Mouse (Mus musculus): Measurements from ENCODE around the gene Pa2g4. TPM values are rescaled to one million over a fixed set of nuclear protein-coding genes. Genes with fewer than 3 reads are reported as not detected.

The Pa2g4 gene
- polyA plus RNA-seq, 1 experiment from 2014 or later = 129 TPM

- Histone ChIP-seq H3K9me3 (ENCODE audit: control insufficient read depth, low read length) (no peaks in the 10 kb centered on the region), H3K4me1 (replicated peaks; ENCODE audit: control insufficient read depth, insufficient read depth, low read length) (peaks cover 17% of the 10 kb centered on the region), H3K4me3 (replicated peaks; ENCODE audit: low read length) (no peak overlapping the region), H3K27me3 (ENCODE audit: control insufficient read depth, insufficient read depth, low read length) (no peaks in the 10 kb centered on the region), H3K36me3 (replicated peaks; ENCODE audit: control insufficient read depth, insufficient read depth) (peaks cover 48% of the 10 kb centered on the region), H3K9ac (no peak overlapping the region), H3K27ac (no peak overlapping the region), H3K4me2 (replicated peaks) (no peak overlapping the region)
- no peak for ATAC-seq (ENCODE audit: low FRiP score)
- DNase-seq (ENCODE audit: low spot score) = no peak
- WGBS = 93% methylated on average over 3 of the region's 3 CpGs
These were observed 20.3 kb downstream of the Pa2g4 start for GRCm38 (mm10) chr10:128545570-128545898.

GRCm38 (mm10) chr10:128544674-128545569 is 20.9 kb downstream of the Pa2g4 start:
- no peak for DNase-seq (ENCODE audit: low spot score)
- 96% methylated on average over 37 of the region's 37 CpGs for WGBS
- no peak overlapping the region for H3K4me3 ChIP-seq (replicated peaks; ENCODE audit: low read length)
- H3K27ac ChIP-seq = no peak overlapping the region
- ATAC-seq (ENCODE audit: low FRiP score) = no peak
- no peak overlapping the region for H3K9ac ChIP-seq
- no peaks in the 10 kb centered on the region for H3K9me3 ChIP-seq (ENCODE audit: control insufficient read depth, low read length)
- peaks cover 49% of the 10 kb centered on the region for H3K36me3 ChIP-seq (replicated peaks; ENCODE audit: control insufficient read depth, insufficient read depth)
- H3K27me3 ChIP-seq (ENCODE audit: control insufficient read depth, insufficient read depth, low read length) = no peaks in the 10 kb centered on the region
- peaks cover 17% of the 10 kb centered on the region for H3K4me1 ChIP-seq (replicated peaks; ENCODE audit: control insufficient read depth, insufficient read depth, low read length)
- H3K4me2 ChIP-seq (replicated peaks) = no peak overlapping the region

GRCm38 (mm10) chr10:128544151-128544657 is 21.6 kb downstream of the Pa2g4 start:
- Histone ChIP-seq H3K27me3 (ENCODE audit: control insufficient read depth, insufficient read depth, low read length) (no peaks in the 10 kb centered on the region), H3K36me3 (replicated peaks; ENCODE audit: control insufficient read depth, insufficient read depth) (peaks cover 49% of the 10 kb centered on the region), H3K9ac (no peak overlapping the region), H3K27ac (no peak overlapping the region), H3K4me1 (replicated peaks; ENCODE audit: control insufficient read depth, insufficient read depth, low read length) (peaks cover 17% of the 10 kb centered on the region), H3K4me2 (replicated peaks) (no peak overlapping the region), H3K9me3 (ENCODE audit: control insufficient read depth, low read length) (no peaks in the 10 kb centered on the region), H3K4me3 (replicated peaks; ENCODE audit: low read length) (no peak overlapping the region)
- ATAC-seq (ENCODE audit: low FRiP score) (no peak), DNase-seq (ENCODE audit: low spot score) (no peak)
- 97% methylated on average over 15 of the region's 15 CpGs for WGBS

- H3K4me1 ChIP-seq (replicated peaks; ENCODE audit: control insufficient read depth, insufficient read depth, low read length) = peaks cover 17% of the 10 kb centered on the region
- 72% methylated on average over 2 of the region's 2 CpGs for WGBS
- peaks cover 49% of the 10 kb centered on the region for H3K36me3 ChIP-seq (replicated peaks; ENCODE audit: control insufficient read depth, insufficient read depth)
- H3K4me3 ChIP-seq (replicated peaks; ENCODE audit: low read length) = no peak overlapping the region
- no peaks in the 10 kb centered on the region for H3K27me3 ChIP-seq (ENCODE audit: control insufficient read depth, insufficient read depth, low read length)
- no peaks in the 10 kb centered on the region for H3K9me3 ChIP-seq (ENCODE audit: control insufficient read depth, low read length)
- H3K9ac ChIP-seq = no peak overlapping the region
- no peak overlapping the region for H3K27ac ChIP-seq
- DNase-seq (ENCODE audit: low spot score) (no peak), ATAC-seq (ENCODE audit: low FRiP score) (no peak)
- H3K4me2 ChIP-seq (replicated peaks) = no peak overlapping the region
These were observed 22.7 kb downstream of the Pa2g4 start for GRCm38 (mm10) chr10:128543100-128543499.

- ATAC-seq (ENCODE audit: low FRiP score) (no peak), DNase-seq (ENCODE audit: low spot score) (no peak)
- Histone ChIP-seq H3K27ac (no peak overlapping the region), H3K9ac (no peak overlapping the region), H3K4me2 (replicated peaks) (no peak overlapping the region), H3K4me3 (replicated peaks; ENCODE audit: low read length) (no peak overlapping the region), H3K36me3 (replicated peaks; ENCODE audit: control insufficient read depth, insufficient read depth) (peaks cover 28% of the 10 kb centered on the region), H3K4me1 (replicated peaks; ENCODE audit: control insufficient read depth, insufficient read depth, low read length) (0 out of 2 replicates have a peak, but pooled peaks cover 12% of the 10 kb centered on the region), H3K27me3 (ENCODE audit: control insufficient read depth, insufficient read depth, low read length) (no peaks in the 10 kb centered on the region), H3K9me3 (ENCODE audit: control insufficient read depth, low read length) (no peaks in the 10 kb centered on the region)
- 100% methylated on average over 1 of the region's 1 CpGs for whole genome bisulfite sequencing
These were observed 27.4 kb downstream of the Pa2g4 start for GRCm38 (mm10) chr10:128538340-128538870.

- peak overlapping the region; percentile 39 for H3K4me2 ChIP-seq (replicated peaks)
- 19% methylated on average over 18 of the region's 18 CpGs for WGBS
- peak; percentile 89 for ATAC-seq (ENCODE audit: low FRiP score)
- peaks cover 10% of the 10 kb centered on the region for H3K36me3 ChIP-seq (replicated peaks; ENCODE audit: control insufficient read depth, insufficient read depth)
- 0 out of 2 replicates have a peak, but pooled peaks cover 8% of the 10 kb centered on the region for H3K4me1 ChIP-seq (replicated peaks; ENCODE audit: control insufficient read depth, insufficient read depth, low read length)
- H3K27ac ChIP-seq = no peak overlapping the region
- no peak overlapping the region; the same call in 1 of the 2 replicates for H3K4me3 ChIP-seq (replicated peaks; ENCODE audit: low read length)
- no peak overlapping the region for H3K9ac ChIP-seq
- H3K27me3 ChIP-seq (ENCODE audit: control insufficient read depth, insufficient read depth, low read length) = no peaks in the 10 kb centered on the region
- no peaks in the 10 kb centered on the region for H3K9me3 ChIP-seq (ENCODE audit: control insufficient read depth, low read length)
- peak; percentile 90 for DNase-seq (ENCODE audit: low spot score)
These were observed 29.4 kb downstream of the Pa2g4 start for GRCm38 (mm10) chr10:128536266-128536940.

- DNase-seq (ENCODE audit: low spot score) (no peak), ATAC-seq (ENCODE audit: low FRiP score) (no peak)
- Histone ChIP-seq H3K4me2 (replicated peaks) (peak overlapping the region; percentile 39), H3K4me3 (replicated peaks; ENCODE audit: low read length) (no peak overlapping the region; the same call in 1 of the 2 replicates), H3K4me1 (replicated peaks; ENCODE audit: control insufficient read depth, insufficient read depth, low read length) (0 out of 2 replicates have a peak, but pooled peaks cover 8% of the 10 kb centered on the region), H3K27ac (no peak overlapping the region), H3K27me3 (ENCODE audit: control insufficient read depth, insufficient read depth, low read length) (no peaks in the 10 kb centered on the region), H3K36me3 (replicated peaks; ENCODE audit: control insufficient read depth, insufficient read depth) (peaks cover 3% of the 10 kb centered on the region; the same call in 1 of the 2 replicates), H3K9me3 (ENCODE audit: control insufficient read depth, low read length) (no peaks in the 10 kb centered on the region), H3K9ac (no peak overlapping the region)
- WGBS = 76% methylated on average over 4 of the region's 4 CpGs
These were observed 30.0 kb downstream of the Pa2g4 start for GRCm38 (mm10) chr10:128535624-128536265.

GRCm38 (mm10) chr10:128535206-128535605 is 30.6 kb downstream of the Pa2g4 start:
- Histone ChIP-seq H3K9me3 (ENCODE audit: control insufficient read depth, low read length) (no peaks in the 10 kb centered on the region), H3K9ac (no peak overlapping the region), H3K4me3 (replicated peaks; ENCODE audit: low read length) (no peak overlapping the region), H3K36me3 (replicated peaks; ENCODE audit: control insufficient read depth, insufficient read depth) (no peaks in the 10 kb centered on the region), H3K4me2 (replicated peaks) (no peak overlapping the region), H3K27me3 (ENCODE audit: control insufficient read depth, insufficient read depth, low read length) (no peaks in the 10 kb centered on the region), H3K4me1 (replicated peaks; ENCODE audit: control insufficient read depth, insufficient read depth, low read length) (0 out of 2 replicates have a peak, but pooled peaks cover 8% of the 10 kb centered on the region), H3K27ac (no peak overlapping the region)
- no peak for ATAC-seq (ENCODE audit: low FRiP score)
- no peak for DNase-seq (ENCODE audit: low spot score)
- WGBS = 93% methylated on average over 2 of the region's 2 CpGs

Measured in hindbrain, embryonic 14.5 days (tissue).